Mouse (Mus musculus): ENCODE results near the gene Gli3.

DNA sequence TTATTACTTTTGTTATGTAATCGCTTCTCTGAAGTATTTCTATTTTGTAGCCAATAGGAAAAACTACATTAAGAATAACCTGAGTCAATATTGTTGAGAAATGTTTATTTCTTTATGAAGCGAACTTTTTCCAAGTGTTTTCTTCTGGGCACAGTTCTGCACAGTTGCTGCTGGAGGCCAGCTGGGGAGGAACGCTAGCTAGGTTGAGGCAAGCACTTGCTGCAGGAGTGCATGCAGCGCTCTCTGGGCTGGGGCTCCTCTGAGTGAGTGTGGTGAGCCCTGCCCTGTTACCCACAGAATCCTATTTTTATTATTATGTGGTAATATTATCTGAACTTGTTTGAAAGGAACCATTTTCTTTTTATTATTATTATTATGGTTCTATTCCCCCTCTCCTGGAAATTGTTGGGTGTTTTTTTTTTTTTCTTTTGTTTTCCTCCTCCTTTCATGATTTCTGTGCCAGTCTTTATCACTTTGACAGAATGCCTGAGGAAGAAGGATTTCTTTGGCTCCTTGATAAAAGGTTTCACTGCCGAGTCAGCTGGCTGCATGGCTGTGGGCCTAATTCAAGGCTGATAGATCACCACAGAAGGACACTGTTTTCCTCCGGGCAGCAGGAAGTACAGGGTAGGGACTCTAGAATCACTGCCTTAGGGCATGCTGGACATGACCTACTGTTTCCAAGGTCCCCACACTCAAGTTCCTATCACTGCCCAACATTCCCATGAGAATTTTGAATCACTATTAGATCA, 225.2 kb downstream of the Gli3 start:
- TF ChIP-seq CTCF (IDR thresholded peaks at IDR 0.05; ENCODE audit: low read depth, low read length) = no peak
- no peak for TF ChIP-seq POLR2A (IDR thresholded peaks at IDR 0.05; ENCODE audit: borderline replicate concordance, low read depth, low read length)

All from bone marrow macrophage, adult 2 months (primary cell).